Mouse (Mus musculus) megakaryocyte-erythroid progenitor cell, adult 5-6 weeks (primary cell): ENCODE results near the gene Cdkal1. TPM values are rescaled to one million over a fixed set of nuclear protein-coding genes. Genes with fewer than 3 reads are reported as not detected.

Experiments
- ATAC-seq: replicated peaks from 2 replicates; pipeline ENCODE4 v1.8.0; 2016; ENCODE audit warnings: mild to moderate bottlenecking, inconsistent platforms; ENCODE audit not compliant: severe bottlenecking, poor library complexity, low FRiP score, low TSS enrichment
- total RNA-seq, 2 experiments: library from RNA; stranded (forward) in 1 of 2; stranded (reverse) in 1 of 2; fragments of 200-1000, 215-1000 nt in 1 of 2; fragments of >200 nt in 1 of 2; fragmentation: Nextera tagmentation in 1 of 2; gene quantifications; 2 replicates each; pipeline ENCODE4 v1.2.3; 2014 to 2017

Gene Cdkal1
- total RNA-seq, 2 experiments from 2014 or later, result 18.8 to 21.4 TPM

GRCm38 (mm10) chr13:29194946-29195345 is 660.5 kb downstream of the Cdkal1 start:
- no peak for ATAC-seq

DNA sequence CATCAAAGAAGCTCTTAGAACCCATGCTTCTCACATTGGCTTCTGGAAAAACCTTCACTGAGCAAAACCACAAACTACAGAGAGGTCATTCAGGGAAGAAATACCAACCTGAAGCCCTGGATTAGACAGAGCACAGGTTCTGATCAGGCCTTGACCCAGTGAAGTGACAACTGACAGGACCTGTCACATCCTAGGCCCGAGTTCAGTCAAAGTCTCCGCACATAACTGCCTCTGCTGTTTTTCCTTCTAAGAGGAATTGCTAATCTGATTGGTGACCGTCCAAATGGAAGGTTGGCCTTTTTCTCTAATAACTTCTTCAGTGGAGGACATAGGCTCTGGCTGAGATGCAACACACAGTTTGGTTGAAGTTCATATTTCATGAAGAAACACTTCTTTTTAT is 662.8 kb downstream of the Cdkal1 start:
- no peak for ATAC-seq

GRCm38 (mm10) chr13:29190548-29190947 is 664.9 kb downstream of the Cdkal1 start:
- no peak for ATAC-seq

DNA sequence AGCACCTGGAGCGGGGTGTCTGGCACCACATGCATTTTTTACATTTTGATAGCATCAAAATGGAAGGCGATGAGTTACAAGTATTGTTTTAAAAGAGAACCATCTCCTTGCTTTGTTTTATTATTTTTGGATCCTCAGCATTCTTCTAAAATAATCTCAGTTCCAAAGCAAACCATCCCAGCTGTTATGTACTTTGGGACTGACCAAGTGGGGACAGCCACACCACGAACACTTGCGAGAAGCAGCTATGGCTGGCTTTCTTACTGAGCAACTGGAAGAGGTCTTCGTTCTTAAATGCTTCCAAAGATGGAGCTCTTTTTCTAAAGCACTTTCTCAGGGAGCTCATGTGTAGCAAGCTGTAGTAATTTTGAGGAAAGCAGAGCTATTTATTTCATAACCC is 668.7 kb downstream of the Cdkal1 start:
- no peak for ATAC-seq

DNA sequence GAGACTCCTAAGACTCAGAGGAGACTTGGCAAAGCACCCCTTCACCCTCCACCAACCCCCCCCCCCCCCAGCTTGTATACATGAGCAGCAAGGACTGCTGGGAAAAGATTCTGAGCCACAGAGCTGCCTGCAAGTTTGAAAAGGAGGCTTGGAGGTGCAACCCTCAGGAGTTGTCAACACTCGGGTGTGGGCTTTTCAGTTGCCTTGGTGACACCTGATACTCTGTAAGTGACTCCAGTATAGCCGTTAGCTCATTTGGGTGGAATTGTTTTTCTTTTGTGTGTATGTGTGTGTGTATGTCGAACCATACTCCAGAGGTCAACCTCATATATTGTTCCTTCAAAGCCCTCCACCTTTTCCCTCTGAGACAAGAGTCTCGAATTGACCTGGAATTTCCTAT is 669.9 kb downstream of the Cdkal1 start:
- no peak for ATAC-seq

DNA sequence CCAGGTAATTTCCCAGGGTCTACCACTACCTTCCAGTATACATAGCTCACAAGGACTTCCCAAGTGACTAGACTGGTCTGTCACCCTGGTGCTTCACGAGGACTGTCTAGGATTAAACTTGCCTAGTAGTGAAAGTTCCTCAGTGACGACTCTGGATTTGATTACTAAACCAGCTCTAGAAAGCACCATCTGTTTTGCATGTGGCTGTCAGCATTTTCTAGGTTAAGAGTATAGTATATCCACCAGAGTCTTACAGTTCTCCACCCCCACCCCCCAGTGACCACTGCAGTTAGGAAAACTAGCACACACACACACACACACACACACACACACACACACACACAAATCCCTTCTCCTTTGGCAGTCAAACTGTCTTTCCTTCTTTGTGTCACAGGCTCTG is 670.9 kb downstream of the Cdkal1 start:
- ATAC-seq, result no peak

DNA sequence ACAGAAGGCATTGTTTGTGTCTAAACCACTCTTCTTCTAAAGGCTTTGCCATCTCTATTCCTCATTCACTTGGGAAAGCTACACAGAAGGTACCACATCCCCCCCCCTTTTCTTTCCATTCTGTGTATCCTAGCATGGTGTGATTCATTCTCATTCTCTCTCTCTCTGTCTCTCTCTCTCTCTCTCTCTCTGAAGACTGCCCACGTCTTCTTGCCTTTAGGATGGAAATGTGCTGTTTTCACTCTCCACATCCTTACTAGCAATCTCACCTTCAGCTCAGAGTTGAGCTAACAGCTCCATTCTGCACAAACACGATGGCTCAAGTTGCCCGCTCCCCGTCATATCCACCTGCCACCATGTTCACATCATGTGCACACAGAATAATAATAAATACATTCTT is 675.6 kb downstream of the Cdkal1 start:
- no peak for ATAC-seq

GRCm38 (mm10) chr13:29179260-29179659 is 676.2 kb downstream of the Cdkal1 start:
- no peak for ATAC-seq

DNA sequence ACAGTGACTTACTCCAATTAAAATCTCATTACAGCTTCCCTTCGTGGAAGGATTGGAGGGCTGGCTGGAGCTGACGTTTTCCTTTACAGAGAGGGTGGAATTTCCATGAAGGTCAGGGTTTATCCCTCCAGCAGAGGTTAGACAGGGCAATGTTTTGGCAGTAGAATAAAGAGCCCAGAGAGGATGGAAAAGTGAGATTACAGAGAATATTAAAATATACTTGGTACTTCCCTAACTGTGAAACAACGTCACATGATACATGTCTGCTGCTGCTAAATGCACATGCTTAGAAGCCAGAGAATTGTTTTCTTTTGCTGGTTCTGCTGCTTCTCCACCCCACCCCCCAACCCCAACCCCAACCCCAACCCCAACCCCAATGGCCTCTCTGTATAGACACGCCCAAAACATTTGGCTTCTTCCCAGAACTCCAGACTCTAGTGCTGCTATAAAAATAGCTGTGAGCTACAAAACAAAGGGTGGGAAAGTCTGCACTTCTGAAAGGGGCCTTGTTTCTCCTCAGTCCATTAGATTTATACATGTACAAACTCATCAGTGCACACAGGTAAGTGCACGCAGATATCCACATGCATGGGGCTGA is 677.5 kb downstream of the Cdkal1 start:
- no peak for ATAC-seq

GRCm38 (mm10) chr13:29169356-29169755 is 686.1 kb downstream of the Cdkal1 start:
- no peak for ATAC-seq

DNA sequence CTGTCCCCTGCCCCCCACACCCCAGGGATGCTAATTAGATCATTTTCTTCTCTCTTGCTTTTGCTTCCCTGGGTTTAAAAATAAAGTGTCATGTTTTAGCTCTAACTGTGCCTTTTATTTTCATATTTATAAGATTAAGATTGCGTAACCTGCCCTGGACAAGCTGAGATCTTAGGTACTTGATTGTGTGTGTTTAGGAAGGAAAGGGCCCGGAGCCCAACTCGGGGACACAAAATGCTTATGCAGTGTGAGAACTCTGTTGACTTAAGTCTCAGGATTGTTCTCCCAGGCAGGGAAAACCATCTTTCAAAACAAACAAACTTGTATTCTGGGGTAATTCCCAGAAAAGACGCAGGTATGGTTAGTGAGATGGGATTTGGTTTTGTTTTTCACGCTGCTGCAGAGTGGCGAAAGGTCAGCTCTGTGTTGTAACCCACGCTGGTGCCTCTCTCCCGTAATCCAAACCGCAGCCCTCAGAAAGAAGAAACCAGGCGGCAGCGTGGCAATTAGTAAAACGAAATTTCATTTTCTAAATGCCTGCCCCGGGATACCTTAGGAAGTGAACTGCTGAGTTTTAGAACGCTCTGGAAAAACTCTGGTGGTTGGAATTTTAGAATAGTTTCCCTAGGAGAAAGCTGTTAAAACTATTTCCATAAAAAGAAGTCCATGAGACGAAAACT is 690.5 kb downstream of the Cdkal1 start:
- no peak for ATAC-seq

GRCm38 (mm10) chr13:29162867-29163514 is 692.5 kb downstream of the Cdkal1 start:
- ATAC-seq, result no peak

DNA sequence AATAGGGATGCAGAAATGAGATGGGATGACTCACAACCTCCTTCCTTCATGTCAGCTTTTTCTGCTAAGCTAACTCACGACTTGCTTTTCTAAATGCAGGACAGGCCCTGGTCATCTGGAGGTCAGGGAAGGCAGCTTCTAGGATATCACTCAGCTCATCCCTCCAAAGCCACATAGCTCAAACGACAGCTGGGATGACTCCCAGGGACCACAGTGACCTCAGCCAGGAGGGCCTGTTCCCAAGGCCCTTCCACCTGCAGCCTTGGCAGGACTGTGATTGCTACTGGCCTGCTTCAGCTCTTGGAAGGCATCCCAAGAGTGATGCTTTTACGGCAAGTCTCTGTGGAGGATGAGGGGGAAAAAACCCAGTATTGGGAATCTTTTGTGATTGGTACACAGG is 693.0 kb downstream of the Cdkal1 start:
- ATAC-seq, result no peak

GRCm38 (mm10) chr13:29161436-29161835 is 694.0 kb downstream of the Cdkal1 start:
- no peak for ATAC-seq

DNA sequence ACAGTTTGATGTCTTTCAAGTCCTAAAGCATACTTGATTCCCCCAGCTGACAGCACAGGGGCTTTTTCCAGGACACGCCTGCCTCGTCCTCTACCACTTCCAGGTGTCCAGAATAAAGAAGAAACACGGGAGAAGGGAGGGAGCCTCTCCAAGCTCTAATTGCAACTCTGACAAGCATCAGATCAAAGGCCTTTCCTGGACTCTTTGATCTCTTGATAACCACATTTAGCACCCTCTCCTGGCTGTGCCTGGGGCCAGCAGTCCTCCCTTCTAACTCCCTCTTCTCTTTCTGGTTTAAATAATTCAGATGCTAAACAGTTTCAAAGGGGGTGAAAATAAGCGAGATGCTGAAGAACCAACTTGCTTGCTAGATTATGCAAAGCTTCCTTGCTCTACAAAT is 698.8 kb downstream of the Cdkal1 start:
- no peak for ATAC-seq

- ATAC-seq, result no peak
Measured at GRCm38 (mm10) chr13:29155297-29155696, 700.2 kb downstream of the Cdkal1 start.

DNA sequence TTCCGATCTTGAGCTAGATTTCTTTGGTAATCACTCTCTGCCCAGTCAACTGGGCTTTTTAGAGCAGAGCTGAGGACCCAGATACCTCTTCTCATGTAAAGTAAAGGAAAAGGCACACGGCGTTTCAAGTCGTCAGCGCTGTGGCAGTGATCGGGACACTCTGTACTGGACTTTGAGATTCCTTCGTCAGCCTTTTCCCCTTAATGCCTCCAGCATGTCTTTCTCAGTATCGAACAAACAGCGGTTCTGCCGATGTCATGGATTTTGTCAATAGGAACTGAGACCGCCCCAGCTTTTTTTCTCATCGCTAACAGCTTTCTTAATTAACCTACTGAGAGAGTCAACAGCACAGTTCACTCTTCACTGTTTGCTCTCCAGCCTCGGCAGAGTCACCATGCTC is 705.4 kb downstream of the Cdkal1 start:
- no peak for ATAC-seq

- no peak for ATAC-seq
Measured at GRCm38 (mm10) chr13:29149404-29149803, 706.1 kb downstream of the Cdkal1 start.

DNA sequence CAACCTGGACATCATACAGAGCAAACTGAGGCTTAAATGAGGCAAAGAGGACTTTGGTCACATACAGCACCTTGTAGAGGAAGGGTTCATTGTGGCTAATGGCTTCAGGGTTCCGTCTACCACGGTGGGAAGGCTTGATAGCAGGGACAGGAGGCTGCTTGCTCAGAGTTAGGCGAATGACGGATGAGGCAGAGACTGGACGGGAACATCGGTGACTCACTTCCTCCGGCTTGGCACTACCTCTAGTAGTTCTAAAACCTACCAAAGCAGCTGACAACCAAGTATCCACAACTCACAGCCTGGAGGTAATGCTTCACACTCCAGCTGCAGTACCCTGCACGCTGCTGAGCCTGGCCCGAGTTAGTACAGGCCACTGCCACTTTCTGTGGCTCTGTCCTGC is 706.9 kb downstream of the Cdkal1 start:
- no peak for ATAC-seq
